Mouse (Mus musculus) left cerebral cortex, adult 8-10 months (tissue): ENCODE measurements at regions not wholly inside any gene's neighbourhood (a gene's known extent, or its start where the extent isn't known, plus 50 kb on each side); places are given as distances from the start of the nearest gene placed in this dataset.
A peak's percentile ranks its signal among the peaks of the same experiment; 100 is the strongest.

Experiments
- DNase-seq, 2 experiments: peaks; one replicate each; pipeline ENCODE4 v3.0.0; 2022; ENCODE audit warnings: low spot score in 2 of 2

GRCm38 (mm10) chr9:27556315-27557225 lies 160.0 kb downstream of the Spata19 start:
- DNase-seq: no peak

GRCm38 (mm10) chr9:27557886-27558285 lies 161.3 kb downstream of the Spata19 start:
- DNase-seq: no peak

GRCm38 (mm10) chr9:27558286-27558685 lies 161.7 kb downstream of the Spata19 start:
- DNase-seq: no peak

- DNase-seq: no peak
Measured at GRCm38 (mm10) chr9:27568372-27569053, 171.9 kb downstream of the Spata19 start.

GRCm38 (mm10) chr9:27569054-27569387 lies 172.4 kb downstream of the Spata19 start:
- DNase-seq: no peak

- DNase-seq: no peak
Measured at GRCm38 (mm10) chr9:27617096-27617839, 173.3 kb upstream of the Opcml start.

GRCm38 (mm10) chr9:27634901-27635300 lies 155.7 kb upstream of the Opcml start:
- DNase-seq: peak in 1 of 2 experiments; percentile 7

GRCm38 (mm10) chr9:27640611-27641010 lies 150.0 kb upstream of the Opcml start:
- no peak for DNase-seq

GRCm38 (mm10) chr9:27643312-27643711 lies 147.3 kb upstream of the Opcml start:
- no peak for DNase-seq

GRCm38 (mm10) chr9:27643916-27644315 lies 146.7 kb upstream of the Opcml start:
- no peak for DNase-seq

GRCm38 (mm10) chr9:27645435-27645834 lies 145.1 kb upstream of the Opcml start:
- DNase-seq: no peak

- DNase-seq: no peak
Measured at GRCm38 (mm10) chr9:27646100-27646499, 144.5 kb upstream of the Opcml start.

GRCm38 (mm10) chr9:27646956-27647355 lies 143.6 kb upstream of the Opcml start:
- DNase-seq: no peak

GRCm38 (mm10) chr9:27658001-27658400 lies 132.6 kb upstream of the Opcml start:
- no peak for DNase-seq

- DNase-seq: no peak
Measured at GRCm38 (mm10) chr9:27661431-27662300, 128.9 kb upstream of the Opcml start.

GRCm38 (mm10) chr9:27663230-27663629 lies 127.3 kb upstream of the Opcml start:
- DNase-seq: no peak

- DNase-seq: no peak
Measured at GRCm38 (mm10) chr9:27665659-27666058, 124.9 kb upstream of the Opcml start.

- no peak for DNase-seq
Measured at GRCm38 (mm10) chr9:27670032-27670740, 120.4 kb upstream of the Opcml start.

GRCm38 (mm10) chr9:27685325-27685724 lies 105.2 kb upstream of the Opcml start:
- no peak for DNase-seq

- no peak for DNase-seq
Measured at GRCm38 (mm10) chr9:27691616-27692015, 99.0 kb upstream of the Opcml start.
